Mouse (Mus musculus) intestine, embryonic 14.5 days (tissue): ENCODE results near the gene 4930503B20Rik. TPM values are rescaled to one million over a fixed set of nuclear protein-coding genes. Genes with fewer than 3 reads are reported as not detected.

Experiments
- ATAC-seq: fragments of 200-750 bp; cut with Nextera tagmentation; replicated peaks from 2 replicates; pipeline ENCODE4 v1.8.0; 2017; ENCODE audit warnings: low read depth, moderate number of reproducible peaks, moderate TSS enrichment, moderate library complexity; ENCODE audit not compliant: low FRiP score, low TSS enrichment
- DNase-seq: peaks from one replicate; pipeline ENCODE4 v3.0.0-alpha.2; 2018; ENCODE audit warnings: low spot score
- H3K27ac ChIP-seq: fragments of 300-500 bp; sonication (generic); 2 replicates; pipeline ENCODE4 v1.5.1; 2014; ENCODE audit warnings: low read depth, mild to moderate bottlenecking, control low read depth
- H3K27me3 ChIP-seq: fragments of 300-500 bp; sonication (generic); replicated peaks from 2 replicates; pipeline ENCODE4 v1.6.1; 2014; ENCODE audit warnings: low read length, control low read depth; ENCODE audit not compliant: control insufficient read depth, insufficient read depth
- H3K36me3 ChIP-seq: fragments of 300-500 bp; sonication (generic); 2 replicates; pipeline ENCODE4 v1.6.1; 2014; ENCODE audit warnings: low read length, control low read depth; ENCODE audit not compliant: control insufficient read depth, insufficient read depth
- H3K4me1 ChIP-seq: fragments of 300-500 bp; sonication (generic); replicated peaks from 2 replicates; pipeline ENCODE4 v1.6.1; 2014; ENCODE audit warnings: low read length, control low read depth, mixed read lengths; ENCODE audit not compliant: control insufficient read depth, insufficient read depth
- H3K4me2 ChIP-seq: fragments of 300-500 bp; sonication (generic); 2 replicates; pipeline ENCODE4 v1.6.1; 2014; ENCODE audit warnings: low read length
- H3K4me3 ChIP-seq: fragments of 300-500 bp; sonication (generic); 2 replicates; pipeline ENCODE4 v1.5.1; 2014; ENCODE audit warnings: low read depth, low read length, control low read depth, mixed read lengths
- H3K9ac ChIP-seq: fragments of 300-500 bp; sonication (generic); 2 replicates; pipeline ENCODE4 v1.6.1; 2014; ENCODE audit warnings: mild to moderate bottlenecking, low read length
- H3K9me3 ChIP-seq: fragments of 300-500 bp; sonication (generic); 2 replicates; pipeline ENCODE4 v1.6.1; 2016; ENCODE audit warnings: low read length, control low read depth; ENCODE audit not compliant: control insufficient read depth
- WGBS: fragments of 180-500 bp; shearing (Covaris S2); extraction: QIAGEN DNeasy Blood & Tissue Kit; methylation state at CpG from one replicate; pipeline ENCODE4 v1.1.7; 2014; 5-methylcytosine and 5-hydroxymethylcytosine counted together
- polyA plus RNA-seq: library from polyadenylated mRNA; unstranded; fragments of >200 nt; fragmentation: Nextera tagmentation; extraction: Ambion mirVana; gene quantifications from 2 replicates; pipeline ENCODE4 v1.2.1, GENCODE M21; 2014

Gene 4930503B20Rik
- polyA plus RNA-seq, 1 experiment from 2014 or later, result not detected

GRCm38 (mm10) chr3:146601205-146601604, 49.9 kb downstream of the 4930503B20Rik start:
- Histone ChIP-seq H3K27me3 (no peaks in the 10 kb centered on the region), H3K4me3 (no peak overlapping the region), H3K4me1 (no peaks in the 10 kb centered on the region), H3K9ac (no peak overlapping the region), H3K27ac (no peak overlapping the region), H3K36me3 (no peaks in the 10 kb centered on the region), H3K4me2 (no peak overlapping the region), H3K9me3 (no peaks in the 10 kb centered on the region)
- 59% methylated on average over 2 of the region's 2 CpGs for WGBS
- no peak for ATAC-seq
- DNase-seq, result no peak

- no peak overlapping the region for H3K9ac ChIP-seq
- H3K4me3 ChIP-seq, result no peak overlapping the region
- no peak overlapping the region for H3K4me2 ChIP-seq
- H3K36me3 ChIP-seq, result no peaks in the 10 kb centered on the region
- DNase-seq (no peak), ATAC-seq (no peak)
- WGBS, result 86% methylated on average over 6 of the region's 6 CpGs
- H3K4me1 ChIP-seq, result no peaks in the 10 kb centered on the region
- H3K9me3 ChIP-seq, result no peaks in the 10 kb centered on the region
- no peak overlapping the region for H3K27ac ChIP-seq
- no peaks in the 10 kb centered on the region for H3K27me3 ChIP-seq
Measured at GRCm38 (mm10) chr3:146599198-146599900, 51.8 kb downstream of the 4930503B20Rik start.

- Histone ChIP-seq H3K36me3 (no peaks in the 10 kb centered on the region), H3K4me1 (no peaks in the 10 kb centered on the region), H3K9me3 (no peaks in the 10 kb centered on the region), H3K9ac (no peak overlapping the region), H3K27ac (no peak overlapping the region), H3K4me2 (no peak overlapping the region), H3K27me3 (no peaks in the 10 kb centered on the region), H3K4me3 (no peak overlapping the region)
- 66% methylated on average over 6 of the region's 6 CpGs for WGBS
- DNase-seq (no peak), ATAC-seq (no peak)
Measured at GRCm38 (mm10) chr3:146598411-146598810, 52.7 kb downstream of the 4930503B20Rik start.

GRCm38 (mm10) chr3:146596864-146597263, 54.3 kb downstream of the 4930503B20Rik start:
- Histone ChIP-seq H3K27me3 (no peaks in the 10 kb centered on the region), H3K27ac (no peak overlapping the region), H3K4me2 (no peak overlapping the region), H3K9me3 (no peaks in the 10 kb centered on the region), H3K9ac (no peak overlapping the region), H3K4me3 (no peak overlapping the region), H3K36me3 (no peaks in the 10 kb centered on the region), H3K4me1 (no peaks in the 10 kb centered on the region)
- DNase-seq (no peak), ATAC-seq (no peak)
- WGBS, result 89% methylated on average over 7 of the region's 7 CpGs

GRCm38 (mm10) chr3:146596387-146596786, 54.7 kb downstream of the 4930503B20Rik start:
- no peak overlapping the region for H3K4me3 ChIP-seq
- H3K4me2 ChIP-seq, result no peak overlapping the region
- 84% methylated on average over 8 of the region's 8 CpGs for WGBS
- H3K27ac ChIP-seq, result no peak overlapping the region
- H3K27me3 ChIP-seq, result no peaks in the 10 kb centered on the region
- no peaks in the 10 kb centered on the region for H3K4me1 ChIP-seq
- no peak for ATAC-seq
- no peaks in the 10 kb centered on the region for H3K9me3 ChIP-seq
- no peak for DNase-seq
- no peak overlapping the region for H3K9ac ChIP-seq
- H3K36me3 ChIP-seq, result no peaks in the 10 kb centered on the region

- H3K4me1 ChIP-seq, result no peaks in the 10 kb centered on the region
- ATAC-seq, result no peak
Measured at GRCm38 (mm10) chr3:146595440-146595839, 55.7 kb downstream of the 4930503B20Rik start.

More at GRCm38 (mm10) chr3:146595440-146595839, 55.7 kb downstream of the 4930503B20Rik start:
- no peak for DNase-seq
- Histone ChIP-seq H3K27ac (no peak overlapping the region), H3K9ac (no peak overlapping the region), H3K4me3 (no peak overlapping the region), H3K36me3 (no peaks in the 10 kb centered on the region), H3K9me3 (no peaks in the 10 kb centered on the region), H3K4me2 (no peak overlapping the region), H3K27me3 (no peaks in the 10 kb centered on the region)
- WGBS, result 79% methylated on average over 6 of the region's 6 CpGs

Other genes starting within 250 kb of the 4930503B20Rik start
- 36.3 and 38.1 TPM in 2 replicates for gene Ssx2ip, start 246.7 kb downstream of the 4930503B20Rik start, polyA plus RNA-seq
- gene Ctbs, start 201.5 kb downstream of the 4930503B20Rik start, polyA plus RNA-seq, result 12.1 and 12.8 TPM in 2 replicates
- 3.7 and 4.4 TPM in 2 replicates for gene Spata1, start 151.6 kb downstream of the 4930503B20Rik start, polyA plus RNA-seq
- 1,003 and 1,057 TPM in 2 replicates for gene Gng5, start 151.5 kb downstream of the 4930503B20Rik start, polyA plus RNA-seq
- gene Rpf1, start 129.9 kb downstream of the 4930503B20Rik start, polyA plus RNA-seq, result 53.2 and 57.0 TPM in 2 replicates
- gene Uox, start 80.9 kb downstream of the 4930503B20Rik start, polyA plus RNA-seq, result not detected in 2 replicates
- gene Dnase2b, start 35.7 kb downstream of the 4930503B20Rik start, polyA plus RNA-seq, result not detected in 2 replicates
- gene Samd13, start 34.3 kb upstream of the 4930503B20Rik start, polyA plus RNA-seq, result 0.46 and 0.51 TPM in 2 replicates
- gene Prkacb, start 161.7 kb upstream of the 4930503B20Rik start, polyA plus RNA-seq, result 56.1 and 64.3 TPM in 2 replicates
- 2.1 and 3.0 TPM in 2 replicates for gene Ttll7, start 201.1 kb upstream of the 4930503B20Rik start, polyA plus RNA-seq